Mouse (Mus musculus): Measurements from ENCODE around the gene Cd3e. TPM values are rescaled to one million over a fixed set of nuclear protein-coding genes. Genes with fewer than 3 reads are reported as not detected.
"Not testable (repeated sequence)": the region's sequence is repeated elsewhere in the genome, so short reads cannot be mapped to it uniquely, and the experiment has no call there.

The Cd3e gene
- polyA plus RNA-seq, 1 experiment = not detected

DNA sequence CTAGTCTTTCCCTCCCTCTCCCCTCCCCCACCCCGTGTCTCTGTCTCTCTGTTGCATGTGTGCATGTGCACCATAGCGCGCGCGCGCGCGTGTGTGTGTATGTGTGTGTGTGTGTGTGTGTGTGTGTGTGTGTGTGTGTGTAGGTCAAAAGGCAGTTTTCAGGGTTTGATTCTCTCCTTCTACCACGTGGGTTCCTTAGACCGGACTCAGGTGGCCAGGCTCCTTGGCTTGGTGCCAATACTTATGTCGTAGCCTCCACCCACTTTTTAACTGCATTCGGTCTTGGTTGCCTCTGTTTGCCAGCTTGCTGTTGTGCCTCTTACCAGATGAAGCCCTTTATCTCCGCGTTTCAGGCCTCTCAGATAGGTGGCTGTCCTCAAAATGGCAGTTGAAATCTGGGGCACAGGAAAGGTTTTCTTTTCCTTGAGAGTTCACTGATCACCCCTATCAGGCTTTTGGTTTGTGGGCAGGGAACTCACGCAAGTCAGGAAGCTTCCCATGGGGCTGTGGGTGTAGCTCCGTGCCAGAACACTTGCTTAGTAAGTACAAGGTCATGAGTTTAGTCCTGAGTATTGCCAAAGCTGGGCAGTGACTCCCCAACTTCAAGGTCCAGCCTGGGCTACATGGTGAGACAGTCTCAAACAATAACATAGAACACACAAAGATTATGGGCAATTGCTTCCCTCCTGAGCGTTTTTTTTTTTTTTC lies 31.9 kb upstream of the Cd3e start:
- Histone ChIP-seq H3K4me3 (ENCODE audit: insufficient read depth, low read length) (no peak overlapping the region), H3K4me1 (ENCODE audit: control insufficient read depth, insufficient read depth, low read length) (no peaks in the 10 kb centered on the region), H3K27ac (ENCODE audit: insufficient read depth, low read length) (no peak overlapping the region)
- TF ChIP-seq POLR2A (IDR thresholded peaks at IDR 0.05; ENCODE audit: extremely low read depth, insufficient read depth, low read length) = no peak
- TF ChIP-seq CTCF (IDR thresholded peaks at IDR 0.05; ENCODE audit: extremely low read depth, insufficient read depth, low read length) = no peak

DNA sequence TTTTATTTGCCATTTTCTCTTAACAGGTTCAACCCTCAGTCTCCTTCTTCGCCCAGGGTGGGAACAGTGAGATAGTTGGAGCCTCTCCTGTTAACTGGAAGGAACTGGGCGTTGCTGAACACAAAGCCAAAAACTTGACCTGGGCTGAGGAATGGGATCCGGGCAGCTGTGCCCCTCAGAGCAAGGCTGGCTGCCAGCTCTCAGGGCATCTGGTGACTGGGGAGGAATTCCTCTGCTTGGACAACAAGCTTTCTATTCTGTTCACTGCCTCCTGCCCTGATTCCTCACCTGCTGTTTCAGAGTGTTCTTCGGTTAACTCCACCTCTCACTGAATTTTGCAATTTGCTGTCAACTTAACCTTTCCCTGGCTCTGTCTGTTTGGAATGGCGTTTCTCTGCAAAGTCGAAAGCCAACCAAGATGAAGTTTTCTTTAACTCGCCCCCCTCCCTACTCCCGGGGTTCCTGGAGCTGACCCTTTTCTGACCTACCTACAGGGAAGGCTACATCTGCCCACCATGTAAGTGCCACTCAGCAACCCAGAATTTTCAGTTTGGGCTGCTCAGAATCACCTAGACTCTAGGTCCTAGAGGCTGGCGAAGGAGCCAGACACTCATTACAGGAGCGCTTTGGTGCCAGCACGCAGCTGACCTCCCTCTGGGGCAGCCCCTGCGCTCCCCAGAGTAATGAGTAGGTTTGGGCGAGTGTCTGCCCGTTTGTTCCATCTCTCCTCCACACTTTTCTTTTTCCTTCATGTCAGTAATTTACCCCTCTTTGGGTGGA lies 30.8 kb upstream of the Cd3e start:
- Histone ChIP-seq H3K27ac (ENCODE audit: insufficient read depth, low read length) (no peak overlapping the region), H3K4me3 (ENCODE audit: insufficient read depth, low read length) (no peak overlapping the region), H3K4me1 (ENCODE audit: control insufficient read depth, insufficient read depth, low read length) (no peaks in the 10 kb centered on the region)
- TF ChIP-seq CTCF (IDR thresholded peaks at IDR 0.05; ENCODE audit: extremely low read depth, insufficient read depth, low read length) (no peak), POLR2A (IDR thresholded peaks at IDR 0.05; ENCODE audit: extremely low read depth, insufficient read depth, low read length) (no peak)

DNA sequence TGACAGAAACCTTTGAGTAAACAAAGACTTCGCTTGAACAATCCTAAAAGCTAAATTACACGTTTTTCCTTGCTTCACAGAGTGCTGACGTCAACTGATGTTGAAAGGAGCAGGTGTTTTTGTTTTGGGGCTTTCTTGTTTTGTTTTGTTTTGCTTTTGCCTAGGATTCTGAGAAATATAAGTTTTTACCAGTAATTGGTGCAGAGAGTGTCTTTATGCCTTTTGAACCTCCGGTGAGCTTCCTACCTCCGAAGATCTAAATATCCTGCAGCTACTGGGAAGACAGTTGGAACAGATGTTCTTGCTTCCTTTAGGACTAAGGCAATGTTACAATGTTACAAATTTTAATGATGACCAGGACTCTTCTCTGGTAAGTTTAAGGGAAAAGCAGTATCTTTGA lies 30.1 kb upstream of the Cd3e start, which contains the start of gene Mpzl2:
Gene Mpzl2 (plus strand): TSS at position 301 of the 400 bp plus-strand sequence.
- H3K27ac ChIP-seq (ENCODE audit: insufficient read depth, low read length) = no peak within 1 kb of the TSS
- H3K4me1 ChIP-seq (ENCODE audit: control insufficient read depth, insufficient read depth, low read length) = no peaks in the 10 kb centered on the region
- H3K4me3 ChIP-seq (ENCODE audit: insufficient read depth, low read length) = no peak within 1 kb of the TSS
- TF ChIP-seq POLR2A (IDR thresholded peaks at IDR 0.05; ENCODE audit: extremely low read depth, insufficient read depth, low read length) = no peak
- no peak for TF ChIP-seq CTCF (IDR thresholded peaks at IDR 0.05; ENCODE audit: extremely low read depth, insufficient read depth, low read length)

DNA sequence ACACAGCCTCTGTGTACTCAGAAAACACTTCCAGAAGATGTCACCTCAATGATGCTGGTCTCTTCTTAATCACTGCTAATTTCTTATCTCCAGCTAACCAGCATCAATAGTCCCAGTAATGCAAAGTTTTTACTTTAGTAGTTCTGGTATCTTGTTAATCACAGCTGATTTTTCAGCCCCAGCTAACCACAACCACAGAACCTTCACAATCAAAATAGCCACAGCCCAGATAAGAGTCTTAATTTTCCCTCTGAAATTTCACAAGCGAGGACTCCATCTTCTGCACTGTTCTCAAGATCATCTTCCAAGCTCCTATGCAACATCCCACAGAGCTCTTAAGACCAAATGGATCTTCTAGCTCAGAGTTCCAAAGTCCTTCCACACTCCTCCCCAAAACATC lies 28.4 kb upstream of the Cd3e start:
- not testable (repeated sequence) for H3K27ac ChIP-seq (ENCODE audit: insufficient read depth, low read length)

DNA sequence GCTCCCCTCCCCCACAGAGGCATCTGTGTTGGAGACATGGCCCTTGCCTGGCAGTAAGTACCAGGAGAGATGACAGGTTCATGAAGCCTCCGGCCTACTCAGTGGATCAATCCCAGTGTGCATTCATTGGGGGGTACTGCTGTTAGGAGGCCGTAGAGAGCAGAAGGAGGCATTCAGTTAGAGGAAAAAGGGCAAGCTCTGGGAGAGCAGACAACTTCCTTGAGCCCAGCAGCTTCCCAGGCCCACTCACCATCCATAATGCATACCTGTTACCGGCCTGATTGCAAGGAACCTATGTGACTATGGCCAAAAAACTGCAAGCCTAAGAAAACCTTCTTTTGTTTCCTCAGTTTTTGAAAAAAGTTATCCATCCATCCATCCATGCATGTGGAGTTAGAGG lies 25.1 kb upstream of the Cd3e start:
- TF ChIP-seq CTCF (IDR thresholded peaks at IDR 0.05; ENCODE audit: extremely low read depth, insufficient read depth, low read length) = no peak
- no peak for TF ChIP-seq POLR2A (IDR thresholded peaks at IDR 0.05; ENCODE audit: extremely low read depth, insufficient read depth, low read length)
- Histone ChIP-seq H3K4me3 (ENCODE audit: insufficient read depth, low read length) (no peak overlapping the region), H3K27ac (ENCODE audit: insufficient read depth, low read length) (no peak overlapping the region), H3K4me1 (ENCODE audit: control insufficient read depth, insufficient read depth, low read length) (peaks cover 4% of the 10 kb centered on the region)

More for the DNA sequence above, 28.4 kb upstream of the Cd3e start:
- H3K4me1 ChIP-seq (ENCODE audit: control insufficient read depth, insufficient read depth, low read length); H3K4me3 ChIP-seq (ENCODE audit: insufficient read depth, low read length): not testable (repeated sequence)

DNA sequence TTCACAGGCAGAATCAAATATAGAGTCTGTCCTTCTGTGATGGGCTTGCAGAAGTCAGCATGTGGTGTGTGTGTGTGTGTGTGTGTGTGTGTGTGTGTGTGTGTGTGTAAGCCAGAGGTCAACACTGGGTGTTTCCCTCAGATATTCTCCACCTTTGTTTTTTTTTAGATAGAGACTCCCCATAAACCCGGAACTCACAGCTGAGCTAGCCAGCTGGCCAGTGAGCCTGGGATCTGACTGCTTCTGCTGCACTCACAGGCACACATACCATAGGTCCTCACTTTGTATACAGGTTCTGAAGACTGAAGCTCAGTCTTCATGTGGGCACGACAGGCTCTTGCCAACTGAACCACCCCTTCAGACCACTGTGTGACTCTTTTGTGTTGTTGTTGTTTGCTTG lies 22.8 kb upstream of the Cd3e start:
- H3K4me1 ChIP-seq (ENCODE audit: control insufficient read depth, insufficient read depth, low read length) = peaks cover 4% of the 10 kb centered on the region
- TF ChIP-seq CTCF (IDR thresholded peaks at IDR 0.05; ENCODE audit: extremely low read depth, insufficient read depth, low read length) (no peak), POLR2A (IDR thresholded peaks at IDR 0.05; ENCODE audit: extremely low read depth, insufficient read depth, low read length) (no peak)
- no peak overlapping the region for H3K27ac ChIP-seq (ENCODE audit: insufficient read depth, low read length)
- no peak overlapping the region for H3K4me3 ChIP-seq (ENCODE audit: insufficient read depth, low read length)

DNA sequence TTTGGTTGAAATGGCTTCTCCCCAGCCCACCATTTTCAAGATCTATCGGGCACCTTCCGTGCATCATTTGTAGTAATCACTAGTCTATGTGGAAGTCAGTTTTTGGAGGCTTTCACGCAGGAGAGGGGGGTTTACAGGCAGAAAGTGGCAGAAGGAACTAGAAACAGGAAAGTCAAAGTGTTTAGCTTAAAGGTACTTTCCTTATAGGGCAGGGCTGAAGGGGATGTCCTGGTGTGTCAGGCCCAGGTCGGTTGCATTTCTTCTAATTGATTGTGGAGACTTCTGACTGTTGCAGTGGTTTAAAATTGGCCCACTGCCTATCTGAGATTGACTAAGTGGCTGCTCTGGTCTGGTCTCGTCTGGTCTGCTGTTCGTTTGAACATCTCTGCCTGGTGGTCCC lies 20.9 kb upstream of the Cd3e start:
- Histone ChIP-seq H3K27ac (ENCODE audit: insufficient read depth, low read length) (no peak overlapping the region), H3K4me3 (ENCODE audit: insufficient read depth, low read length) (no peak overlapping the region), H3K4me1 (ENCODE audit: control insufficient read depth, insufficient read depth, low read length) (peaks cover 4% of the 10 kb centered on the region)
- TF ChIP-seq CTCF (IDR thresholded peaks at IDR 0.05; ENCODE audit: extremely low read depth, insufficient read depth, low read length) = no peak
- no peak for TF ChIP-seq POLR2A (IDR thresholded peaks at IDR 0.05; ENCODE audit: extremely low read depth, insufficient read depth, low read length)

DNA sequence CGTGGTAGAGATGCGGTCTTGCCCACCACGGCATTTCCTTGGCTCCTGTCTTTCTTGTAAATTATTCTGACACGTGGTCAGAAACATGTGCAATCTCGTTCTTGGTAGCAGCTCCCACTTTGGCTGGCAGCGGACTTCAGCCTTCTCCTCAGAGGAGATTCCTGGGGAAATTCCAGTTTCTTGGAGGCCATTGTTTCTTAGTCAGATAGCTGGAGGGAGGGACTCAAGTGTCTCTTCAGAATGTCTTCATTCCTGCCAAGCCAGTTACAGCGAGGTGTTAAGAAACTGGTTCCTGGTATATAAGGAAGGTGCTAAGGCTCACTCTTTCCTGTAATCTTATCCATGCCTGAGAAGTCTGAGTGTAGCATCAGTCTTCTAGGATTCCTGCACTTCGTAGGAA lies 17.9 kb upstream of the Cd3e start:
- no peak overlapping the region for H3K4me3 ChIP-seq (ENCODE audit: insufficient read depth, low read length)
- TF ChIP-seq CTCF (IDR thresholded peaks at IDR 0.05; ENCODE audit: extremely low read depth, insufficient read depth, low read length) (no peak), POLR2A (IDR thresholded peaks at IDR 0.05; ENCODE audit: extremely low read depth, insufficient read depth, low read length) (no peak)
- H3K4me1 ChIP-seq (ENCODE audit: control insufficient read depth, insufficient read depth, low read length) = peaks cover 4% of the 10 kb centered on the region
- no peak overlapping the region for H3K27ac ChIP-seq (ENCODE audit: insufficient read depth, low read length)

DNA sequence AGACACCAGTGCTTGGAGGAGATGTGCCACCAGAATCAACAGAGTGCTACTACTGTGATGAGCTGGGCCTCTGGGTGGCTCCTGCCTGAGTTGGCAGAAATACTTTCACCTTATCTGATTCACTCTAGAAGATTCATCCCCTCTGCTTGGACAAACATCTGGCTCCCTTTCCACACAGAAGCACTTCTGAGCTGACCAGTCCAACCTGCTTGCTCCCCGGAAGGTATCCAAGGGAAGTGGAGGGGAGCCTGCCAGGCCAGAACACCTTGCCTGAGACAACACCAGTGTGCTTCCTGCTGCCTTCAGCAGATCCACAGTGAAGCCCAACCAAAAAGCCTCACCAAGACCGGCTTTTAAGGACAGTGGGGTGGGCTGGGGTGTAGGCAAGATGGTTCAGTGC lies 14.8 kb upstream of the Cd3e start:
- TF ChIP-seq POLR2A (IDR thresholded peaks at IDR 0.05; ENCODE audit: extremely low read depth, insufficient read depth, low read length) (no peak), CTCF (IDR thresholded peaks at IDR 0.05; ENCODE audit: extremely low read depth, insufficient read depth, low read length) (no peak)
- Histone ChIP-seq H3K4me1 (ENCODE audit: control insufficient read depth, insufficient read depth, low read length) (no peaks in the 10 kb centered on the region), H3K4me3 (ENCODE audit: insufficient read depth, low read length) (no peak overlapping the region), H3K27ac (ENCODE audit: insufficient read depth, low read length) (no peak overlapping the region)

DNA sequence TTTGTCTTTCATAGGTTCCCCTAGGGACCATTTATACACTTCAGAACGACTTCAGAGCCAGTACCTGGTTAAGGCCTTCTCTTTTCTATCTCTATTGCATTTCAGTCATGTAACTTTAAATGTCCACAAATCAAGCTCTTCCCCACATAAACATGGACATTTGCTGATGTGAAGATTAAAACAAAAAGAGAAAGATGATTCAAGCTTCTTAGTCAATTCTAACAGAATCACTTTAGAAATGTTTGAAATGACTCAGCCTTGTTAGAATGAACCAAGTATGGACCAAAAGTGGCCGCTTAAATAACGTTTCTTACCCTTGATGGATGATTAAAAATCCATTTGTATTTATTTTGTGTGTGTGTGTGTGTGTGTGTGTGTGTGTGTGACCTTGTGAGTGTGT lies 14.2 kb upstream of the Cd3e start:
- Histone ChIP-seq H3K27ac (ENCODE audit: insufficient read depth, low read length) (no peak overlapping the region), H3K4me3 (ENCODE audit: insufficient read depth, low read length) (no peak overlapping the region), H3K4me1 (ENCODE audit: control insufficient read depth, insufficient read depth, low read length) (no peaks in the 10 kb centered on the region)
- TF ChIP-seq POLR2A (IDR thresholded peaks at IDR 0.05; ENCODE audit: extremely low read depth, insufficient read depth, low read length) = no peak
- TF ChIP-seq CTCF (IDR thresholded peaks at IDR 0.05; ENCODE audit: extremely low read depth, insufficient read depth, low read length) = no peak

Measured in cortical plate, adult 2 months (tissue).